Mouse (Mus musculus): Measurements from ENCODE around the gene Vwf. TPM values are rescaled to one million over a fixed set of nuclear protein-coding genes. Genes with fewer than 3 reads are reported as not detected.
A peak's percentile ranks its signal among the peaks of the same experiment; 100 is the strongest.

Gene Vwf
- polyA plus RNA-seq, 1 experiment from 2014 or later, result 21.5 TPM

GRCm38 (mm10) chr6:125573189-125573928, 26.8 kb downstream of the Vwf start:
- ATAC-seq, result peak; percentile 98
- Histone ChIP-seq H3K4me1 (peaks cover 50% of the 10 kb centered on the region), H3K36me3 (peaks cover 7% of the 10 kb centered on the region; the same call in 1 of the 2 replicates), H3K27ac (peak overlapping the region; percentile 97), H3K4me3 (peak overlapping the region; percentile 53), H3K27me3 (replicated peaks) (no peaks in the 10 kb centered on the region), H3K4me2 (peak overlapping the region; percentile 71), H3K9me3 (replicated peaks) (no peaks in the 10 kb centered on the region), H3K9ac (peak overlapping the region; percentile 73)
- WGBS (ENCODE audit: insufficient replicate concordance), result 3% methylated on average over 14 of the region's 14 CpGs

DNA sequence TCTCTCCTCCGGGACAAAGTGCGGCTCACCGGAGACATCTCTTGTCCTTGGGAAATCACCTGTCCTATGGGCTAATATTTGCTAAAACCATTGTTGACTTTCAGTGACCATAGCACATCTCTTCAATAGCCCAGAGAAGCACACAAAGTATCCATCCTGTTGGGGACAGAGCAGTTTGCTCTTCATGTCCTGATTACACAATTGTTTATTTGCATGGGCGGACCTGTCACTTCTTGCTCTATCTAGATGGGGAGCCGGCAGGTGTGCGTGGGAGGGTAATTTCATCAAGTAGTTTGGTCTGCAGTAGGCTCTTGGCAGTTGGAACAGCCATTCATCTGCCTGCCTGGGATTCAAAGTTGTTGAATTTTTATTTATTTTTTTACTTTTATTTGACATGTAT, 28.5 kb downstream of the Vwf start:
- Histone ChIP-seq H3K4me3 (no peak overlapping the region), H3K27me3 (replicated peaks) (no peaks in the 10 kb centered on the region), H3K4me2 (no peak overlapping the region), H3K9me3 (replicated peaks) (no peaks in the 10 kb centered on the region), H3K9ac (no peak overlapping the region), H3K4me1 (peaks cover 43% of the 10 kb centered on the region), H3K36me3 (peaks cover 15% of the 10 kb centered on the region), H3K27ac (peak overlapping the region; percentile 97; the same call in 1 of the 2 replicates)
- 86% methylated on average over 6 of the region's 6 CpGs for WGBS (ENCODE audit: insufficient replicate concordance)
- ATAC-seq, result no peak

GRCm38 (mm10) chr6:125577301-125577700, 30.7 kb downstream of the Vwf start:
- H3K9ac ChIP-seq, result no peak overlapping the region
- no peak overlapping the region for H3K27ac ChIP-seq
- no peak overlapping the region for H3K4me3 ChIP-seq
- no peak overlapping the region for H3K4me2 ChIP-seq
- H3K9me3 ChIP-seq (replicated peaks), result no peaks in the 10 kb centered on the region
- no peak for ATAC-seq
- WGBS (ENCODE audit: insufficient replicate concordance), result 81% methylated on average over 9 of the region's 9 CpGs
- H3K4me1 ChIP-seq, result peaks cover 37% of the 10 kb centered on the region
- H3K36me3 ChIP-seq, result peaks cover 13% of the 10 kb centered on the region
- H3K27me3 ChIP-seq (replicated peaks), result no peaks in the 10 kb centered on the region

DNA sequence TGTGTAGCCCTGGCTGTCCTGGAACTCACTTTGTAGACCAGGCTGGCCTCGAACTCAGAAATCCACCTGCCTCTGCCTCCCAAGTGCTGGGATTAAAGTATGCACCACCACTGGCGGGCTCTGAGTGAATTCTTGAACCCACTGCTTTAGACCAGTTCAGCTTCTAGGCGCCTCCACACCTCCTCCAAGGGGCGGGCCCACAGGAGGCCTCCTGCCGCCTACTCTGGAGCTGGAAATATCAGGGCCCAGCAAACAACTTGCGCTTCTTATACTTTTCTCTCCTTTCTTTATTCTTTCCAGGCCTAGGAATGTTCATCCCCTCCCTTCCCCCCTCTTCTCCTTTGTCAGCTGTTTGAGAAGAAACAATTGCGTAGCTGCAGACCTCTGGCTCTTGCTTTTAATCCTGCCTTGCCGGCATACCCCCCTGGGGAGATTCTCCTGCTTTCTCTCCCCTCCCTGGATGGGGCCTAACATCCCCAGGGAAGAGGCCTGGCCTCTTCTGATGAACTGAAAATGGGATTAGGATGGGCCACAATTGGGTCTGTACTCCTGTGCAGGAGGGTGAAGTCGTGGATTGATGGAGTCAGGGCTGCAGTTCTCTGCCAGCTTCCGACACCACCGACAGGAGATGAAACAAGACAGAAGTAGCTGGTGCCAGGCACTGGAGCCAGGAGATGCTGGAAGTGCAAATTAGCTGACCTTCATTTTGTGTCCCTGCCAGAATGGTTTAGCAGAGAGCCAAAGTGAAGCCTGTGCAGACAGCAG, 31.5 kb downstream of the Vwf start:
- no peaks in the 10 kb centered on the region for H3K27me3 ChIP-seq (replicated peaks)
- H3K36me3 ChIP-seq, result peaks cover 13% of the 10 kb centered on the region
- ATAC-seq, result no peak
- H3K9ac ChIP-seq, result no peak overlapping the region
- H3K4me3 ChIP-seq, result no peak overlapping the region
- H3K9me3 ChIP-seq (replicated peaks), result no peaks in the 10 kb centered on the region
- no peak overlapping the region for H3K4me2 ChIP-seq
- H3K27ac ChIP-seq, result no peak overlapping the region
- H3K4me1 ChIP-seq, result peaks cover 36% of the 10 kb centered on the region
- WGBS (ENCODE audit: insufficient replicate concordance), result 66% methylated on average over 11 of the region's 11 CpGs

DNA sequence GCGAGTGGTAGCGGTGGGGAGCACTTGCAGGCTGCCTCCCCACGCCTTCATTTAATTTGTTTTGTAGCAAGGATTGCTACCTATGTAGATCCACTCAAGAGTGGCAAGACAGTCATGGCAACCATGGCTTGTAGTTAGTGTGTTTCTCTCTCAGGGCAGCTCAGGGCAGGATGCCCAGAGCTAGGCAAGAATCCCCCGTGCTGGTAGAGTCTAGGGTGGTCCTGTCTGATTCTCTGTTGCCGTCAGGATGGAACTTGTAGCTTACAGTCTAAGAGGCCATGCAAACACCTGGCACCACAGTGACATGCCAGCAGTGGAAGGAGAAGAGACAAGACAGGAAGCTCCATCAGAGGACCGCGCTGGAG, 32.1 kb downstream of the Vwf start:
- H3K4me2 ChIP-seq, result no peak overlapping the region
- no peaks in the 10 kb centered on the region for H3K27me3 ChIP-seq (replicated peaks)
- no peak overlapping the region for H3K9ac ChIP-seq
- peaks cover 37% of the 10 kb centered on the region for H3K4me1 ChIP-seq
- no peak overlapping the region for H3K4me3 ChIP-seq
- ATAC-seq, result no peak
- 81% methylated on average over 7 of the region's 7 CpGs for WGBS (ENCODE audit: insufficient replicate concordance)
- H3K27ac ChIP-seq, result no peak overlapping the region
- H3K36me3 ChIP-seq, result peaks cover 13% of the 10 kb centered on the region
- H3K9me3 ChIP-seq (replicated peaks), result no peaks in the 10 kb centered on the region

- no peak overlapping the region for H3K27ac ChIP-seq
- H3K4me3 ChIP-seq, result no peak overlapping the region
- no peak overlapping the region for H3K9ac ChIP-seq
- no peak overlapping the region for H3K4me2 ChIP-seq
- peaks cover 34% of the 10 kb centered on the region for H3K4me1 ChIP-seq
- no peak for ATAC-seq
- peaks cover 13% of the 10 kb centered on the region for H3K36me3 ChIP-seq
- WGBS (ENCODE audit: insufficient replicate concordance), result 85% methylated on average over 2 of the region's 2 CpGs
- H3K9me3 ChIP-seq (replicated peaks), result no peaks in the 10 kb centered on the region
- no peaks in the 10 kb centered on the region for H3K27me3 ChIP-seq (replicated peaks)
Observed at GRCm38 (mm10) chr6:125579864-125580263, 33.3 kb downstream of the Vwf start.

- H3K27ac ChIP-seq, result peak overlapping the region; percentile 42
- H3K9me3 ChIP-seq (replicated peaks), result no peaks in the 10 kb centered on the region
- no peak overlapping the region for H3K4me3 ChIP-seq
- no peak; the same call in 1 of the 2 replicates for ATAC-seq
- H3K27me3 ChIP-seq (replicated peaks), result no peaks in the 10 kb centered on the region
- H3K4me2 ChIP-seq, result no peak overlapping the region
- 52% methylated on average over 6 of the region's 6 CpGs for WGBS (ENCODE audit: insufficient replicate concordance)
- H3K4me1 ChIP-seq, result peaks cover 25% of the 10 kb centered on the region
- H3K36me3 ChIP-seq, result peaks cover 9% of the 10 kb centered on the region
- H3K9ac ChIP-seq, result no peak overlapping the region
Observed at GRCm38 (mm10) chr6:125583666-125584065, 37.1 kb downstream of the Vwf start.

GRCm38 (mm10) chr6:125584266-125584665, 37.7 kb downstream of the Vwf start:
- Histone ChIP-seq H3K36me3 (peaks cover 4% of the 10 kb centered on the region; the same call in 1 of the 2 replicates), H3K27ac (peak overlapping the region; percentile 42; the same call in 1 of the 2 replicates)

DNA sequence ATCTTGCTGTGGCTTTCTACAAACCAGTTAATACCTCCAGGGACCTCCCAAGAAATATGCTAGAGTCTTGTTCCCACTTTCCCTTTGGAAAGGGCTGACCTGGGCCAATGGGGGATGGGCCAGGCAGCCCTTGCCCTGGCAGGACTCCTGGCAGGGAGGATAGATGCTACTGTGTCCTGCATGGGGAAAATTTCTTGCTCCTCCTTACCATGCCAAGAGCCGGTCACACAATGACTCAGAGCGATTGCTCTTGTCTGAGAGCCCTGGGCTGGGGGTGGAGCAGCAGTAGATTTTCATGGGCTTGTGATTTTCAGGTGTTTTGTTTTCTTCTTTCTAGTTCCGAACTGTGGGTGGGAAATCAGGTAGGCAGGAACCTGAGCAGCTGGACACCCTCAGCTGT, 39.0 kb downstream of the Vwf start:
- Histone ChIP-seq H3K36me3 (no peaks in the 10 kb centered on the region), H3K4me2 (no peak overlapping the region), H3K4me1 (peaks cover 25% of the 10 kb centered on the region), H3K4me3 (no peak overlapping the region), H3K27me3 (replicated peaks) (no peaks in the 10 kb centered on the region; the same call in 1 of the 2 replicates), H3K9ac (no peak overlapping the region), H3K27ac (no peak overlapping the region), H3K9me3 (replicated peaks) (no peaks in the 10 kb centered on the region)
- no peak for ATAC-seq
- 76% methylated on average over 3 of the region's 3 CpGs for WGBS (ENCODE audit: insufficient replicate concordance)

More at GRCm38 (mm10) chr6:125584266-125584665, 37.7 kb downstream of the Vwf start:
- ATAC-seq, result 0 out of 2 replicates have a peak, but pooled peaks have one; percentile 19
- Histone ChIP-seq H3K9ac (no peak overlapping the region), H3K9me3 (replicated peaks) (no peaks in the 10 kb centered on the region), H3K27me3 (replicated peaks) (no peaks in the 10 kb centered on the region), H3K4me1 (peaks cover 25% of the 10 kb centered on the region), H3K4me3 (no peak overlapping the region), H3K4me2 (no peak overlapping the region)
- WGBS (ENCODE audit: insufficient replicate concordance), result 84% methylated on average over 15 of the region's 15 CpGs

DNA sequence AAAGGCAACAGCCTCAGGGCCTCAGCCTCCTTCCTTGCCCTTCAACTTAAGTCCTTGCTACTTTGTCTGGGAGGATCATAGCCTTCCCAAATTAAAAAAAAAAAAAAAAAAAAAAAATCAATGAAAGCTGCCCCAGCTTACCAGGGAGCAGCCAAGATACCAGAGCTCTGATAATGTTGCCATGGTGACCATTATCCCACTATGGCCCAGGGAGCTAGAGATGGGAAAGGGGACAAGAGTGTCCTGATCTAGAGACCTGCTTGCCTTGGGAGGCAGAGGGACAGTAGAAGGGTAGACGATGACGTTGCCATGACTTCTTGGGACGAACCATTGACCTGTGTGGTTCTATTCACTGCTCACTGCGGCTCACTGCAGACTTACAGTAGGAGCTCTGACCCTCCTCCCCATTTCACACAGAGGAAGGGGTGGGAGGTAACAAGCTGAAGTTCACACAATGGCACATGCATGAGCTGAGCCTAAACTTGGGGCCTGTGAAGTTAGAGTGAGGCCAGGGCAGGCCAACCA, 39.5 kb downstream of the Vwf start:
- Histone ChIP-seq H3K27ac (no peak overlapping the region), H3K4me3 (no peak overlapping the region), H3K9me3 (replicated peaks) (no peaks in the 10 kb centered on the region), H3K4me2 (no peak overlapping the region), H3K9ac (no peak overlapping the region), H3K27me3 (replicated peaks) (peaks cover 2% of the 10 kb centered on the region; the same call in 1 of the 2 replicates), H3K36me3 (no peaks in the 10 kb centered on the region), H3K4me1 (peaks cover 25% of the 10 kb centered on the region)
- no peak for ATAC-seq
- 84% methylated on average over 4 of the region's 4 CpGs for WGBS (ENCODE audit: insufficient replicate concordance)

DNA sequence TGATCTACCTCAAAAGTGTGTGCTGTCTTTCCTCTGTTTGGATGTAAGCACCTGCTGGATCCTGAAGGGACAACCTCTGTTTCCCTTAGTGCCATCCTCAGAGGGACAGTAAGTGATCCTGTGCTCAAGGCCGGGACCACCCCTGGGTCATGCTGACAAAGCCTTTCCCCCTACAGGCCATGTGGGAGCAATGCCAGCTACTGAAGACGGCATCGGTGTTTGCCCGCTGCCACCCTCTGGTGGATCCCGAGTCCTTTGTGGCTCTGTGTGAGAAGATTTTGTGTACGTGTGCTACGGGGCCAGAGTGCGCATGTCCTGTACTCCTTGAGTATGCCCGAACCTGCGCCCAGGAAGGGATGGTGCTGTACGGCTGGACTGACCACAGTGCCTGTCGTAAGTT, 41.7 kb downstream of the Vwf start:
- 78% methylated on average over 12 of the region's 12 CpGs for WGBS (ENCODE audit: insufficient replicate concordance)
- Histone ChIP-seq H3K4me2 (no peak overlapping the region), H3K27ac (no peak overlapping the region), H3K36me3 (no peaks in the 10 kb centered on the region), H3K9me3 (replicated peaks) (no peaks in the 10 kb centered on the region), H3K9ac (no peak overlapping the region), H3K27me3 (replicated peaks) (peaks cover 3% of the 10 kb centered on the region; the same call in 1 of the 2 replicates), H3K4me1 (peaks cover 17% of the 10 kb centered on the region), H3K4me3 (no peak overlapping the region)
- ATAC-seq, result no peak

GRCm38 (mm10) chr6:125589075-125589474, 42.5 kb downstream of the Vwf start:
- Histone ChIP-seq H3K27me3 (replicated peaks) (peaks cover 3% of the 10 kb centered on the region; the same call in 1 of the 2 replicates), H3K4me1 (peaks cover 9% of the 10 kb centered on the region), H3K4me2 (no peak overlapping the region), H3K9me3 (replicated peaks) (no peaks in the 10 kb centered on the region), H3K36me3 (no peaks in the 10 kb centered on the region), H3K9ac (no peak overlapping the region), H3K27ac (no peak overlapping the region), H3K4me3 (no peak overlapping the region)
- 71% methylated on average over 8 of the region's 8 CpGs for WGBS (ENCODE audit: insufficient replicate concordance)
- ATAC-seq, result no peak

Measured in liver, embryonic 12.5 days (tissue).